Mouse (Mus musculus): ENCODE results near the gene Sars2. TPM values are rescaled to one million over a fixed set of nuclear protein-coding genes. Genes with fewer than 3 reads are reported as not detected.
A peak's percentile ranks its signal among the peaks of the same experiment; 100 is the strongest.

Sars2 gene
- polyA plus RNA-seq, 1 experiment from 2014 or later, result 22.4 TPM

DNA sequence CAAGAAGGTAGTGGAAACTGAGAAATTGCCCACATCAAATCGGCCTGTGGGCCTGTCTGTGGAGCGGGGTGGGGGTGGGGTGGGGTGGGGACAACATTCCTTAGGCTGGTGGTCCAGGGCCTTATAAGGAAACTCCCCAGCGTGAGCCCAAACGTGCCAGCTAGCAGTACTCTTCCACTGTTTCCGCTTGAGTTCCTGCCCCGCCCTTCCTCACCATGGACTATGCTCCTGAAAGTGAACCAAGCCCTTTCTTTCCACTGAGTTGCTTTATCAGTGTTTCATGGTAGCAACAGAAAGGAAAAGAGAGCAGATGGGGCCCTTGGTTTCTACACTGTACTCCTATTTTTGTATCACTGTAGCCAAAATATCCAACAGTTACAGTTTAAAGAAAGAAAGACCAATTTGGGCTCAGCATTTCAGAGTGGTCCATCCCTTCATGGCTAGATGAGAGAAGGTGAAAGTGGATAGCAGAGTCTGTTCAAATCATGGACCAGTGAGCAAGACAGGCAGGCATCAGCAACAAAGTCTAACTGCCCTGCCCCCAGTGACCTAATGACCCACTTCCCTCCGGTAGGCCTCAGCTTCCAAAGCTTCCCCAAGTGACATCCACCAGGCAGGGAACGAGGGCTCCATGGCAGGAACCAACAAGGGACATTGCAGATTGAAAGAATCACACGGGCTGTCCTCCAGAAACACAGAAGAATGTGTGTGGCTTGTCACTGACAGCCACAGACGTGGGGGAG lies 61.2 kb downstream of the Sars2 start:
- no peaks in the 10 kb centered on the region for H3K9me3 ChIP-seq (replicated peaks; ENCODE audit: control insufficient read depth, low read length)
- H3K27me3 ChIP-seq (ENCODE audit: control insufficient read depth, insufficient read depth, low read length), result no peaks in the 10 kb centered on the region
- ATAC-seq (ENCODE audit: insufficient read depth, low FRiP score), result peak; percentile 74
- no peaks in the 10 kb centered on the region for H3K36me3 ChIP-seq (ENCODE audit: control insufficient read depth, insufficient read depth, low read length)
- H3K4me1 ChIP-seq (ENCODE audit: control insufficient read depth, insufficient read depth, low read length), result peaks cover 43% of the 10 kb centered on the region
- WGBS, result 17% methylated on average over 10 of the region's 10 CpGs
- H3K9ac ChIP-seq (ENCODE audit: low read length), result peak overlapping the region; percentile 63
- peak overlapping the region; percentile 42 for H3K4me2 ChIP-seq (ENCODE audit: low read depth, low read length)
- peak overlapping the region; percentile 19 for H3K4me3 ChIP-seq (replicated peaks; ENCODE audit: low read length)
- peak overlapping the region; percentile 100 for H3K27ac ChIP-seq (ENCODE audit: low read length)

Other genes starting within 250 kb of the Sars2 start
- gene Ifnl2, start 231.5 kb upstream of the Sars2 start, polyA plus RNA-seq (2015; fragmentation: Nextera tagmentation; extraction: Ambion mirVana), result not detected in 2 replicates
- gene Ifnl3, start 219.2 kb upstream of the Sars2 start, polyA plus RNA-seq (2015; fragmentation: Nextera tagmentation; extraction: Ambion mirVana), result not detected in 2 replicates
- 124 and 215 TPM in 2 replicates for gene Sycn, start 201.1 kb upstream of the Sars2 start, polyA plus RNA-seq (2015; fragmentation: Nextera tagmentation; extraction: Ambion mirVana)
- 19.7 and 34.8 TPM in 2 replicates for gene Nccrp1, start 194.7 kb upstream of the Sars2 start, polyA plus RNA-seq (2015; fragmentation: Nextera tagmentation; extraction: Ambion mirVana)
- gene Samd4b, start 143.8 kb upstream of the Sars2 start, polyA plus RNA-seq (2015; fragmentation: Nextera tagmentation; extraction: Ambion mirVana), result 10.9 and 11.2 TPM in 2 replicates
- 54.8 and 64.4 TPM in 2 replicates for gene Pak4, start 143.8 kb upstream of the Sars2 start, polyA plus RNA-seq (2015; fragmentation: Nextera tagmentation; extraction: Ambion mirVana)
- gene Acp7, start 110.7 kb upstream of the Sars2 start, polyA plus RNA-seq (2015; fragmentation: Nextera tagmentation; extraction: Ambion mirVana), result 0.16 TPM in 1 of 2 replicates, not detected in the other
- 3.8 and 4.8 TPM in 2 replicates for gene Fbxo27, start 49.1 kb upstream of the Sars2 start, polyA plus RNA-seq (2015; fragmentation: Nextera tagmentation; extraction: Ambion mirVana)
- gene Fbxo17, start 25.2 kb upstream of the Sars2 start, polyA plus RNA-seq (2015; fragmentation: Nextera tagmentation; extraction: Ambion mirVana), result 9.0 and 9.1 TPM in 2 replicates
- 117 and 135 TPM in 2 replicates for gene Mrps12, start 172 bp upstream of the Sars2 start, polyA plus RNA-seq (2015; fragmentation: Nextera tagmentation; extraction: Ambion mirVana)
- gene Ccer2, start 14.2 kb downstream of the Sars2 start, polyA plus RNA-seq (2015; fragmentation: Nextera tagmentation; extraction: Ambion mirVana), result 0.30 TPM in 1 of 2 replicates, not detected in the other
- gene Sirt2, start 24.7 kb downstream of the Sars2 start, polyA plus RNA-seq (2015; fragmentation: Nextera tagmentation; extraction: Ambion mirVana), result 62.1 and 63.7 TPM in 2 replicates
- 37.2 and 38.9 TPM in 2 replicates for gene Nfkbib, start 25.5 kb downstream of the Sars2 start, polyA plus RNA-seq (2015; fragmentation: Nextera tagmentation; extraction: Ambion mirVana)
- gene Rinl, start 47.0 kb downstream of the Sars2 start, polyA plus RNA-seq (2015; fragmentation: Nextera tagmentation; extraction: Ambion mirVana), result 5.0 and 5.9 TPM in 2 replicates
- 170 and 200 TPM in 2 replicates for gene Hnrnpl, start 66.5 kb downstream of the Sars2 start, polyA plus RNA-seq (2015; fragmentation: Nextera tagmentation; extraction: Ambion mirVana)
- gene Ech1, start 83.2 kb downstream of the Sars2 start, polyA plus RNA-seq (2015; fragmentation: Nextera tagmentation; extraction: Ambion mirVana), result 227 and 230 TPM in 2 replicates
- gene Lgals4, start 91.9 kb downstream of the Sars2 start, polyA plus RNA-seq (2015; fragmentation: Nextera tagmentation; extraction: Ambion mirVana), result 353 and 382 TPM in 2 replicates
- 5.8 and 9.9 TPM in 2 replicates for gene Lgals7, start 121.9 kb downstream of the Sars2 start, polyA plus RNA-seq (2015; fragmentation: Nextera tagmentation; extraction: Ambion mirVana)
- 0.56 and 0.59 TPM in 2 replicates for gene Capn12, start 139.4 kb downstream of the Sars2 start, polyA plus RNA-seq (2015; fragmentation: Nextera tagmentation; extraction: Ambion mirVana)
- 413 and 449 TPM in 2 replicates for gene Actn4, start 220.3 kb downstream of the Sars2 start, polyA plus RNA-seq (2015; fragmentation: Nextera tagmentation; extraction: Ambion mirVana)
- gene Eif3k, start 239.9 kb downstream of the Sars2 start, polyA plus RNA-seq (2015; fragmentation: Nextera tagmentation; extraction: Ambion mirVana), result 339 and 345 TPM in 2 replicates
- gene Map4k1, start 240.1 kb downstream of the Sars2 start, polyA plus RNA-seq (2015; fragmentation: Nextera tagmentation; extraction: Ambion mirVana), result 7.9 and 8.4 TPM in 2 replicates